Mouse (Mus musculus): ENCODE results near the gene Prkd1.
A peak's percentile ranks its signal among the peaks of the same experiment; 100 is the strongest.

Gene Prkd1

GRCm38 (mm10) chr12:50549860-50550555, 98.9 kb downstream of the Prkd1 start:
- DNase-seq: peak; percentile 16

GRCm38 (mm10) chr12:50546394-50546793, 102.5 kb downstream of the Prkd1 start:
- DNase-seq: no peak

GRCm38 (mm10) chr12:50545610-50545919, 103.3 kb downstream of the Prkd1 start:
- DNase-seq: no peak

GRCm38 (mm10) chr12:50544855-50545609, 103.9 kb downstream of the Prkd1 start:
- peak; percentile 17 for DNase-seq

GRCm38 (mm10) chr12:50540793-50541192, 108.1 kb downstream of the Prkd1 start:
- DNase-seq: no peak

GRCm38 (mm10) chr12:50538296-50538965, 110.5 kb downstream of the Prkd1 start:
- DNase-seq: no peak

- no peak for DNase-seq
Observed at GRCm38 (mm10) chr12:50537761-50538160, 111.1 kb downstream of the Prkd1 start.

GRCm38 (mm10) chr12:50537006-50537405, 111.9 kb downstream of the Prkd1 start:
- peak; percentile 68 for DNase-seq

GRCm38 (mm10) chr12:50528633-50529032, 120.3 kb downstream of the Prkd1 start:
- DNase-seq: no peak

GRCm38 (mm10) chr12:50524061-50524460, 124.8 kb downstream of the Prkd1 start:
- no peak for DNase-seq

GRCm38 (mm10) chr12:50514526-50514925, 134.4 kb downstream of the Prkd1 start:
- DNase-seq: no peak

- no peak for DNase-seq
Observed at GRCm38 (mm10) chr12:50511486-50512225, 137.2 kb downstream of the Prkd1 start.

GRCm38 (mm10) chr12:50508762-50509161, 140.1 kb downstream of the Prkd1 start:
- no peak for DNase-seq

GRCm38 (mm10) chr12:50499796-50500504, 148.9 kb downstream of the Prkd1 start:
- no peak for DNase-seq

- DNase-seq: no peak
Observed at GRCm38 (mm10) chr12:50496006-50496405, 152.9 kb downstream of the Prkd1 start.

GRCm38 (mm10) chr12:50479784-50480183, 169.1 kb downstream of the Prkd1 start:
- peak; percentile 44 for DNase-seq

GRCm38 (mm10) chr12:50457151-50457550, 191.7 kb downstream of the Prkd1 start:
- DNase-seq: no peak

GRCm38 (mm10) chr12:50451761-50452160, 197.1 kb downstream of the Prkd1 start:
- no peak for DNase-seq

GRCm38 (mm10) chr12:50436660-50437059, 212.2 kb downstream of the Prkd1 start:
- no peak for DNase-seq

GRCm38 (mm10) chr12:50430129-50430703, 218.7 kb downstream of the Prkd1 start:
- DNase-seq: peak; percentile 96

GRCm38 (mm10) chr12:50352404-50352803, 296.5 kb downstream of the Prkd1 start:
- peak; percentile 87 for DNase-seq

GRCm38 (mm10) chr12:50333182-50333581, 315.7 kb downstream of the Prkd1 start:
- DNase-seq: peak; percentile 92
